Mouse (Mus musculus): ENCODE data around the gene Rgl1.

DNA sequence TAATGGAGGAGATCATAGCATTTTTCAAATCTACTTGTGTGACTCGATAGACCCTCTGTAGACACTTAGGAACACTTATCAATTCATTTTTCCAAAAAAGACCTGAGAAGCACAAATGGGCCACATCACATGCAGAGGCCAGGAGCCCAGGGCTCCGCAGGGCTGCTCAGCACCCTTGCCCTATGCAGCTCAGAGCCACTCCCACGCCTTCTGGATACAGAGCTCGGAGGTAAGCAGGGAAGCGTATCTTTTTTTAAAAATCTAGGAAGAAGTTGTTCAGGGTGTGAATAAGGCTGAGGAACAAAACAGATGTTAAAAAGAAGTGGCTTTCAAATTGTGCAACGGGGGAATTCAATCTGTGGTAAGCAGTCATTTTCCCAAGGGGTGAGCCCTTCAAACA, 162.0 kb downstream of the Rgl1 start:
- TF ChIP-seq CTCF (conservative IDR thresholded peaks at IDR 0.05; ENCODE audit: low read length) (no peak), POU5F1 (IDR thresholded peaks at IDR 0.05; ENCODE audit: borderline replicate concordance, low read length) (no peak), NANOG (IDR thresholded peaks at IDR 0.05; ENCODE audit: borderline replicate concordance, low read length) (no peak)
